Mouse (Mus musculus): Measurements from ENCODE around the gene Zc3hav1. TPM values are rescaled to one million over a fixed set of nuclear protein-coding genes. Genes with fewer than 3 reads are reported as not detected.

Gene Zc3hav1
- 76.7 and 83.5 TPM in 2 replicates for polyA plus RNA-seq (2012; ENCODE audit: insufficient read depth, insufficient read length, missing spikeins)

GRCm38 (mm10) chr6:38353811-38354722, at the start of gene Zc3hav1:
Gene Zc3hav1, minus strand, starts transcription at chr6:38354603.
- Histone ChIP-seq H3K4me3 (ENCODE audit: insufficient read depth, low read length) (peak within 1 kb of the TSS; percentile 97), H3K27ac (ENCODE audit: insufficient read depth, low read depth, low read length) (peak within 1 kb of the TSS; percentile 99), H3K4me1 (ENCODE audit: control insufficient read depth, insufficient read depth, low read length) (peaks cover 27% of the 10 kb centered on the region)
- no peak for TF ChIP-seq POLR2A (IDR thresholded peaks at IDR 0.05; ENCODE audit: borderline replicate concordance, low read depth, low read length)
- no peak for TF ChIP-seq CTCF (IDR thresholded peaks at IDR 0.05; ENCODE audit: low read depth, low read length)

- Histone ChIP-seq H3K4me1 (ENCODE audit: control insufficient read depth, insufficient read depth, low read length) (no peaks in the 10 kb centered on the region), H3K27ac (ENCODE audit: insufficient read depth, low read depth, low read length) (no peak overlapping the region), H3K4me3 (ENCODE audit: insufficient read depth, low read length) (no peak overlapping the region)
- TF ChIP-seq POLR2A (IDR thresholded peaks at IDR 0.05; ENCODE audit: borderline replicate concordance, low read depth, low read length): no peak
- no peak for TF ChIP-seq CTCF (IDR thresholded peaks at IDR 0.05; ENCODE audit: low read depth, low read length)
These were observed 35.3 kb upstream of the Zc3hav1 start for GRCm38 (mm10) chr6:38389671-38390070.

- Histone ChIP-seq H3K4me1 (ENCODE audit: control insufficient read depth, insufficient read depth, low read length) (no peaks in the 10 kb centered on the region), H3K27ac (ENCODE audit: insufficient read depth, low read depth, low read length) (peak within 1 kb of the TSS; percentile 45), H3K4me3 (ENCODE audit: insufficient read depth, low read length) (peak within 1 kb of the TSS; percentile 83)
- TF ChIP-seq POLR2A (IDR thresholded peaks at IDR 0.05; ENCODE audit: borderline replicate concordance, low read depth, low read length): no peak
These were observed 26.8 kb upstream of the Zc3hav1 start, which contains the start of gene Ttc26 for GRCm38 (mm10) chr6:38381129-38381771. Gene Ttc26, plus strand, starts transcription at chr6:38381469.

- Histone ChIP-seq H3K27ac (ENCODE audit: insufficient read depth, low read depth, low read length) (peak overlapping the region; percentile 45; the same call in 1 of the 2 replicates), H3K4me3 (ENCODE audit: insufficient read depth, low read length) (peak overlapping the region; percentile 83), H3K4me1 (ENCODE audit: control insufficient read depth, insufficient read depth, low read length) (no peaks in the 10 kb centered on the region)
- no peak for TF ChIP-seq POLR2A (IDR thresholded peaks at IDR 0.05; ENCODE audit: borderline replicate concordance, low read depth, low read length)
- TF ChIP-seq CTCF (IDR thresholded peaks at IDR 0.05; ENCODE audit: low read depth, low read length): no peak
These were observed 26.3 kb upstream of the Zc3hav1 start for GRCm38 (mm10) chr6:38380764-38381128.

GRCm38 (mm10) chr6:38374271-38374670, 19.9 kb upstream of the Zc3hav1 start:
- no peak for TF ChIP-seq CTCF (IDR thresholded peaks at IDR 0.05; ENCODE audit: low read depth, low read length)
- TF ChIP-seq POLR2A (IDR thresholded peaks at IDR 0.05; ENCODE audit: borderline replicate concordance, low read depth, low read length): no peak
- Histone ChIP-seq H3K27ac (ENCODE audit: insufficient read depth, low read depth, low read length) (peak overlapping the region; percentile 15; the same call in 1 of the 2 replicates), H3K4me3 (ENCODE audit: insufficient read depth, low read length) (no peak overlapping the region), H3K4me1 (ENCODE audit: control insufficient read depth, insufficient read depth, low read length) (peaks cover 9% of the 10 kb centered on the region)

- no peak overlapping the region for H3K4me3 ChIP-seq (ENCODE audit: insufficient read depth, low read length)
- peaks cover 7% of the 10 kb centered on the region for H3K4me1 ChIP-seq (ENCODE audit: control insufficient read depth, insufficient read depth, low read length)
- H3K27ac ChIP-seq (ENCODE audit: insufficient read depth, low read depth, low read length): no peak overlapping the region
- no peak for TF ChIP-seq POLR2A (IDR thresholded peaks at IDR 0.05; ENCODE audit: borderline replicate concordance, low read depth, low read length)
- TF ChIP-seq CTCF (IDR thresholded peaks at IDR 0.05; ENCODE audit: low read depth, low read length): no peak
These were observed 15.5 kb upstream of the Zc3hav1 start for GRCm38 (mm10) chr6:38369945-38370344.

GRCm38 (mm10) chr6:38364121-38364520, 9.7 kb upstream of the Zc3hav1 start:
- Histone ChIP-seq H3K4me3 (ENCODE audit: insufficient read depth, low read length) (no peak overlapping the region), H3K27ac (ENCODE audit: insufficient read depth, low read depth, low read length) (no peak overlapping the region), H3K4me1 (ENCODE audit: control insufficient read depth, insufficient read depth, low read length) (peaks cover 10% of the 10 kb centered on the region)
- TF ChIP-seq CTCF (IDR thresholded peaks at IDR 0.05; ENCODE audit: low read depth, low read length): no peak
- TF ChIP-seq POLR2A (IDR thresholded peaks at IDR 0.05; ENCODE audit: borderline replicate concordance, low read depth, low read length): no peak

- H3K27ac ChIP-seq (ENCODE audit: insufficient read depth, low read depth, low read length): no peak overlapping the region
- TF ChIP-seq CTCF (IDR thresholded peaks at IDR 0.05; ENCODE audit: low read depth, low read length): no peak
- TF ChIP-seq POLR2A (IDR thresholded peaks at IDR 0.05; ENCODE audit: borderline replicate concordance, low read depth, low read length): no peak
- H3K4me1 ChIP-seq (ENCODE audit: control insufficient read depth, insufficient read depth, low read length): peaks cover 10% of the 10 kb centered on the region
- H3K4me3 ChIP-seq (ENCODE audit: insufficient read depth, low read length): no peak overlapping the region
These were observed 9.0 kb upstream of the Zc3hav1 start for GRCm38 (mm10) chr6:38363370-38363769.

GRCm38 (mm10) chr6:38361937-38362336, 7.5 kb upstream of the Zc3hav1 start:
- TF ChIP-seq POLR2A (IDR thresholded peaks at IDR 0.05; ENCODE audit: borderline replicate concordance, low read depth, low read length): no peak
- no peak for TF ChIP-seq CTCF (IDR thresholded peaks at IDR 0.05; ENCODE audit: low read depth, low read length)
- H3K4me1 ChIP-seq (ENCODE audit: control insufficient read depth, insufficient read depth, low read length): peaks cover 10% of the 10 kb centered on the region
- no peak overlapping the region for H3K27ac ChIP-seq (ENCODE audit: insufficient read depth, low read depth, low read length)
- no peak overlapping the region for H3K4me3 ChIP-seq (ENCODE audit: insufficient read depth, low read length)

- H3K27ac ChIP-seq (ENCODE audit: insufficient read depth, low read depth, low read length): no peak overlapping the region
- TF ChIP-seq CTCF (IDR thresholded peaks at IDR 0.05; ENCODE audit: low read depth, low read length): no peak
- no peak for TF ChIP-seq POLR2A (IDR thresholded peaks at IDR 0.05; ENCODE audit: borderline replicate concordance, low read depth, low read length)
- peaks cover 10% of the 10 kb centered on the region for H3K4me1 ChIP-seq (ENCODE audit: control insufficient read depth, insufficient read depth, low read length)
- no peak overlapping the region for H3K4me3 ChIP-seq (ENCODE audit: insufficient read depth, low read length)
These were observed 6.7 kb upstream of the Zc3hav1 start for GRCm38 (mm10) chr6:38361065-38361464.

All from bone marrow macrophage, adult 2 months (primary cell).